Mouse (Mus musculus): ENCODE results near the gene Epb41.

- TF ChIP-seq CTCF (IDR thresholded peaks at IDR 0.05; ENCODE audit: extremely low read depth, insufficient read length, insufficient replicate concordance, low read depth, low read length) (no peak), POLR2A (IDR thresholded peaks at IDR 0.05; ENCODE audit: low read depth, low read length) (no peak)
These were observed 3.2 kb upstream of the Epb41 start for GRCm38 (mm10) chr4:132078296-132078714.
